Mouse (Mus musculus): Measurements from ENCODE around the gene Akr1b10.
"Not testable (repeated sequence)": the region's sequence is repeated elsewhere in the genome, so short reads cannot be mapped to it uniquely, and the experiment has no call there.

DNA sequence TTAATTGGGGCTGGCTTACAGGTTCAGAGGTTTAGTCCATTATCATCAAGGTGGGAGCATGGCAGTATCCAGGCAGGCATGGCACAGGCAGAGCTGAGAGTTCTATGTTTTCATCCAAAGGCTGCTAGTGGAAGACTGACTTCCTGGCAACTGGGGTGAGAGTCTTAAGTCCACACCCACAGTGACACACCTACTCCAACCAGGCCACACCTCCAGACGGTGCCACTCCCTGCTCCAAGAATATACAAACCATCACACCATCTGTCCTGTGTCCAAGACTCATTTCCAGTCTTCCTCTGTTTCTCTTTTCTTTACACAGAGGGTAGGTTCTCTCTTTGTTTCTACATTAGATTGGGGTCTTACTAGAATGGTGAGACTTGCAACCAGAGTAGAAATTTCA lies 29.4 kb downstream of the Akr1b10 start:
- TF ChIP-seq EP300 (IDR thresholded peaks at IDR 0.05; ENCODE audit: insufficient read depth, low read depth, low read length); CTCF (IDR thresholded peaks at IDR 0.05; ENCODE audit: low read depth, low read length); POLR2A (IDR thresholded peaks at IDR 0.05; ENCODE audit: insufficient read depth, low read length): not testable (repeated sequence)

Measured in ES-Bruce4 (cell line).